Mouse (Mus musculus): ENCODE measurements around the gene Sigmar1. TPM values are rescaled to one million over a fixed set of nuclear protein-coding genes. Genes with fewer than 3 reads are reported as not detected.
"Not testable (repeated sequence)": the region's sequence is repeated elsewhere in the genome, so short reads cannot be mapped to it uniquely, and the experiment has no call there.

Gene Sigmar1
- polyA plus RNA-seq, 1 experiment from 2014 or later, result 87.4 TPM

DNA sequence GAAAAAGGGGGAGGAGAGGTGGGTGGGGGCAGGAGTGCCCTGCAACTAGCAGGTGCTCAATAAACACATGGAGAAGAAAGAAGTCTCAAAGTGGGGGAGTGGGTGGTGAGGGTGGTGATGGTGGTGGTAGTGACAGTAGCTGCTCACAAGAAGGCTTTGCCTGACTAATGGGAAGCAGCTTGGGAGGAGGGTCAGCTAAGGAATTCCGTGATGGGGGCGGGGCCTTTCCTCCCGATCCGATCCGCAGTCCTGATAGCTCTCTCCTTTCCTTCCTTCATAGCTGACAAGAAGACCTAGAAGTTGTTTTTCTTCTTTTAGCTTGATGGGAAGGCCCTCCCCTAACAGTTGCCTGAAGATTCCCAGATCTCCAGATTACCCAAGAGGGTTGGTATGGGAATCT is 51.3 kb downstream of the Sigmar1 start:
- ATAC-seq (replicated peaks; ENCODE audit: low FRiP score), result no peak
- 3% methylated on average over 5 of the region's 5 CpGs for WGBS
- Histone ChIP-seq H3K4me1 (peaks cover 26% of the 10 kb centered on the region), H3K27me3 (peaks cover 22% of the 10 kb centered on the region), H3K4me2 (no peak overlapping the region; the same call in 1 of the 2 replicates), H3K9me3 (replicated peaks) (no peaks in the 10 kb centered on the region), H3K4me3 (replicated peaks) (no peak overlapping the region), H3K27ac (no peak overlapping the region), H3K9ac (no peak overlapping the region), H3K36me3 (no peaks in the 10 kb centered on the region)

DNA sequence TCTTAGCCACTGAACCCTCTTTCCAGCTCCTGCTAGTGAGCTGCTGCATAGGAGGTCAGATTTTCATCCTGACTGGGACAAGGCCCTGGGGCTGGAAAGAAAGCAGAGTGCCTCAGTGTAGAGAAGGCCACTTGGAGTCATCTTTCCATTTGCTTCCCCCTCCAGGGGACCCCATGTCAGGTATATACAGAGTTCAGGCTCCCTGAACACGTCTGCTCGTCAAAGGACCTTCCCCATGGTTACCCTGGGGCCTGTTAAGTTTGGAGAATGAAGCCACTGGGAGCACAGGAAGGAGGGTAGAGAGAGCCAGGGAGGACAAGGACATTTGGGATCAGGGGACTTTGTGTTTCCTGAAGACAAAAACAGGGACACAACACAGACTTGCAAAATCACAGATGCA is 53.7 kb downstream of the Sigmar1 start:
- H3K27ac ChIP-seq; H3K4me3 ChIP-seq (replicated peaks); H3K9me3 ChIP-seq (replicated peaks); ATAC-seq (replicated peaks; ENCODE audit: low FRiP score); H3K36me3 ChIP-seq; H3K9ac ChIP-seq; H3K4me2 ChIP-seq: not testable (repeated sequence)
- peaks cover 25% of the 10 kb centered on the region for H3K27me3 ChIP-seq
- 78% methylated on average over 2 of the region's 2 CpGs for WGBS
- peaks cover 18% of the 10 kb centered on the region for H3K4me1 ChIP-seq

DNA sequence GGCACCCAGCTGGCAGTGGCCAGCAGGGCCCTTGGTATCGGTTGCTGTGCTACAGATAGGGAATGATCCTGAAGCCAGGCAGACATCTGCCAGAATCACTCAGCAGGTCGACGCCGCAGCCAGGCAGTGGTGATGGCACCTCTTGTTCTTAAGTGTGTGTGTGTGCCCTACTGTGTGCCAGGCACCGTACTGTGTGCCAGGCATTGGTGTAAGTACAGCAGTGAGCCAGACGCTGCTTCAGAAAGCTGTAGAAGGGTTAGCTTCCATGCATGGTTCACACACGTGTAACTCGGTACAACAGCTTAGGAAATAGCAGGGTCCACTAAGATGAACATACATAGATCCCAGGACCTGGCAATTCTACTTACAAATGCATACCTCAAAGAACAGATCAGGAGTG is 55.7 kb downstream of the Sigmar1 start:
- ATAC-seq (replicated peaks; ENCODE audit: low FRiP score); H3K27ac ChIP-seq; H3K4me1 ChIP-seq; H3K4me2 ChIP-seq; H3K4me3 ChIP-seq (replicated peaks); H3K9me3 ChIP-seq (replicated peaks); H3K9ac ChIP-seq; H3K36me3 ChIP-seq: not testable (repeated sequence)
- 83% methylated on average over 3 of the region's 8 CpGs for WGBS
- peaks cover 13% of the 10 kb centered on the region for H3K27me3 ChIP-seq

DNA sequence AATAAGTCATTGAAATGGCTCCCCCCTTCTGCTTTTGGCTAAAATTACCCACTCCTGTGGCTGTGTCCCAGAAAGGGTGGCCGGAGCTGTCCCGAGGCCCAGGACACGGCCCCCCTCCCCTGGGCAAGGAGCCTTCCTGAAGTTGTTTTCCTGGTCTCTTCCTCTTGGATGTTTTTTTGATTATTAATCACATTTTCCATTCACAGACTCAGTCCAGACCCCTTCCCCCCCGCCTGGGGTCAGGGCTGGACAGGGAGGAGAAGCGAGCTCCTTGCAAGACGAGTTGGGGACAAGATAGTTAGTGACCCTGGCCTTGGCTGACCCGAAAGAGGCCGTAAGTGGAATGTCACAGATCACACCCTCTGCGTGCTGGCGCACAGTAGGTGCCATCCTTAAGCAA is 56.2 kb downstream of the Sigmar1 start, which contains the start of gene Il11ra1:
Gene Il11ra1, plus strand, starts transcription at position 207 of the 400 bp plus-strand sequence.
- not testable (repeated sequence) for ATAC-seq (replicated peaks; ENCODE audit: low FRiP score); H3K27me3 ChIP-seq; H3K9ac ChIP-seq; H3K27ac ChIP-seq; H3K9me3 ChIP-seq (replicated peaks); H3K4me3 ChIP-seq (replicated peaks); H3K4me1 ChIP-seq; H3K36me3 ChIP-seq
- 69% methylated on average over 9 of the region's 10 CpGs for WGBS
- peak within 1 kb of the TSS; percentile 41 for H3K4me2 ChIP-seq

DNA sequence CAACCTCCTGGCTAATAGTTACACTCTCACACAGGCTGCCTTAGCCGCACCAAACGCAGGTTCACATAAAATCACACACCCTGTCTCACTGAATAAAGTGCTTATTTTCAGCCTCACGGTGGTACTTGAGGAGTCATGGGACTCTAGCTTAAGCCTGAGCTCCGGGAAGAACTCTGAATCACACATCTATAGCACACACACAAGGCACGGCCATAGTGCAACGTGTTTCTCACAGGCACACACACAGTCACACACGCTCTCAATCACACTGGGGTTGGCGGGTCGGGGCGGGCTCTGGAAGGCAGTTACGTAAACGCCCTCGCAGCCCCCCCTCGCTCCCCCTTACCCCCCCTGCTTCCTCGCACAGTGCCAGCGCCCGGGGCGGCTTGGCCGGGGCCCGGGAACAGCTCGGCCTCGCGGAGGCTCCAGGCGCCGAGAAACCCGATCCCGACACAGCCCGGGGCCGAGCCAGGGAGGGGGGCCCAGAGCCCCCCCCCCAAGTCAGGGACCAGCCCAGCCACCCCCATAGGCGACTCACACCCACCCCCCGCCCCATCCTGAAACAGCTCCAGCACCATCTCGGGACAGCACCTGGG is 57.4 kb downstream of the Sigmar1 start:
- WGBS, result 4% methylated on average over 26 of the region's 32 CpGs
- H3K9me3 ChIP-seq (replicated peaks); H3K27me3 ChIP-seq; H3K4me1 ChIP-seq; H3K4me3 ChIP-seq (replicated peaks); ATAC-seq (replicated peaks; ENCODE audit: low FRiP score); H3K9ac ChIP-seq; H3K27ac ChIP-seq; H3K36me3 ChIP-seq: not testable (repeated sequence)
- peak overlapping the region; percentile 41 for H3K4me2 ChIP-seq

DNA sequence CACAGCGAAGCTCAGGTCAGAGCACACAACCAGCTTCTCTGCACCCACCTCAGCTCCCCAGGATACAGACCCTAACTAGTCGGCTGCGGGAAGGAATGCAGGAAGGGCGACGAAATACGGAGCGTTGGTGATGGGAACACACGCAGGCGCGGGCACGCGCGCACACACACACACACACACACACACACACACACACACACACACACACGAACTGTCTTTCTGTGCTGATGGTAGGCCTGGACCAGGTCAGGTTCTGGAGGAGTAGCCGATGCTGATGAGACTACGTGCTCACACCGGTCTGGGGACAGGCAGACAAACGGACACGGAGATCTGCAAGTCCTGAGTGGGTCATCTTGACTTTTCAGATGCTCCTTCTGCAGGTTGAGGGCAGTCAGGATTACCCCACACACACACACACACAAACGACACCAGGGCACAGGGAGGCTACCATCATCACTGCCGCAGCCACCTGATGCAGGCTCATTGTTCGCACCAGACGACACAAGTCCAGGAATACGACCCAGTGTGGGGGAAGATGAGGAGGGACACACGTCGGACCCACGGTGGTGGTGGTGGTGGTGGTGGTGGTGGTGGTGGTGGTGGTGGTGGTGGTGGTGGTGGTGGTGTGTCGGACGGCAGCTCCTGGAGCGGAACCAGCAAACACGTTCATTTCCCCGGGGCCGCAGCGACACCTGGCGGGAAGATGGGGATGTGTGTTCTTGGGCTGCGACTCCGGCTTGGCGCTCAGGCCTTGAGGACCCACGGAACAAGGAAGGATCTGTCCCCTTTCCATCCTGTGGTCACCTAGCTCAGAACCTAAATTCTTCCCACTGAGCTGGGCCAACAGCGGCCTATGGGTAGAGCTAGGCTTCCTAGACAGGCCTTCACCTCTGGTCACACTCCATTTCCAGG is 58.8 kb downstream of the Sigmar1 start, which contains the start of gene Cntfr:
Gene Cntfr, minus strand, starts transcription at position 160 of the 912 bp plus-strand sequence.
- H3K27me3 ChIP-seq; H3K36me3 ChIP-seq; H3K9ac ChIP-seq; H3K27ac ChIP-seq; H3K4me1 ChIP-seq; ATAC-seq (replicated peaks; ENCODE audit: low FRiP score); H3K9me3 ChIP-seq (replicated peaks): not testable (repeated sequence)
- Histone ChIP-seq H3K4me3 (replicated peaks) (0 out of 2 replicates have a peak within 1 kb of the TSS, but pooled peaks have one; percentile 23), H3K4me2 (peak within 1 kb of the TSS; percentile 52)
- WGBS, result 16% methylated on average over 33 of the region's 40 CpGs

DNA sequence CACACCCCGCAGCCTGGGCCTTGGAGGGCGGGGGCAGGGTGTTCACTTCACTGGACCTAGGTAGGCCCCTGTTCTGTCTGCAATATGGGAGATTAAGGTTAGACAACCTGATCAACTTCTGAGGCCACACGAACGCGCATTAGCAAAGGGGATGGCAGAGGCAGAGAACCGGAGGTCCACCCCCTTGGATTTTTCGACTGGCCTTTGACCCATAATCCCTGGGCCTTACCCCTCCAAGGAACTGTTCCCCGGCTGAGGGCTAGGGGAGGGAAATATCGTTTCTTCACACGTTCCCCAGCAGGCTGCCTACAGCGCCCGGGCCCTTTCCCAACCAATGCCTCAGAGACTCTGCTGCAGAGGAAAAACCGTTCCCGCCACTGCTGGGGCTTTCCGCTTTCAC is 59.5 kb downstream of the Sigmar1 start:
- not testable (repeated sequence) for H3K36me3 ChIP-seq

DNA sequence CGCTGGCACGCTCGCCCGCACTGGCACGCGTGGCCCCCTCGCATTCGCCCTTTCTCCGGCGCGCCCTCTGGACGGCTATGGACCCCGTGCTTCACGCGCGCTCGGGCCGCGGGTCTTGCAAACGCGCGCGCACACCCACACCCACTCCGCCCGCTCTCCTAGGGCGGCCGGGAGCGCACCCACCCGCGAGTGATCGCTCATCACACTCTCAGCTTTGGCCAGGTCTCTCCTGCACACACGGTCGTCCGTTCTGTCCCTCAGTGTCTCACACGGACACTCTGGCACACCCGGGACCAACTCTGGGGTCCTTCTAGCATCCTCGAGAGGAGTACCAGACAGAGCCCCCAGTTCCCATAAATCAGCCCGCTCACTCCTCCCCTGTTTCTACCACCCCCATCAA is 60.2 kb downstream of the Sigmar1 start:
- H3K9me3 ChIP-seq (replicated peaks); H3K9ac ChIP-seq; H3K27ac ChIP-seq; H3K27me3 ChIP-seq; H3K4me1 ChIP-seq; ATAC-seq (replicated peaks; ENCODE audit: low FRiP score); H3K36me3 ChIP-seq: not testable (repeated sequence)
- WGBS, result 4% methylated on average over 13 of the region's 38 CpGs
- Histone ChIP-seq H3K4me2 (peak overlapping the region; percentile 52), H3K4me3 (replicated peaks) (peak overlapping the region; percentile 23; the same call in 1 of the 2 replicates)

More for the DNA sequence above, 59.5 kb downstream of the Sigmar1 start:
- H3K9me3 ChIP-seq (replicated peaks); H3K27me3 ChIP-seq; H3K27ac ChIP-seq; ATAC-seq (replicated peaks; ENCODE audit: low FRiP score); H3K4me2 ChIP-seq; H3K4me1 ChIP-seq; H3K4me3 ChIP-seq (replicated peaks); H3K9ac ChIP-seq: not testable (repeated sequence)
- 20% methylated on average over 15 of the region's 15 CpGs for WGBS

DNA sequence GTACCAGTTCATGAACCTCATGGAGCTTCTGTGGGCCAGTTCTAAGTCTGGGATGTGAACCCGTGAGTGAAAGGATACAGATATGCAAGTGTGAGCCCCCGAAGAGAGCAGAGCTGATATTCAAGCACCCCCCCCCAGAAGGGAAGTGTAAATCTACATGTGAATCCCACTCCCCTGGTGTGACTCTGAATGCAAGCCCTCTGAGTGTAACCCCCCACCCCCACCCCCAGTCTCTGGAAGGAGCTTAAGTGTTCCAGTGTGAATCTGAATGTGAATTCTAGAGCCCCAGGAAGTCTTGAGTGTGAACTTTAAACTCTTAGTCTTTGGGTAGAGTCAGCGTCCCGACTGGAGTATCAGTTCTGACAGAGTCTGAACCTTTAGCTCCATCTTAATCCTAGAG is 62.4 kb downstream of the Sigmar1 start:
- H3K4me1 ChIP-seq; H3K9me3 ChIP-seq (replicated peaks); H3K27me3 ChIP-seq; ATAC-seq (replicated peaks; ENCODE audit: low FRiP score); H3K4me3 ChIP-seq (replicated peaks); H3K9ac ChIP-seq; H3K27ac ChIP-seq; H3K36me3 ChIP-seq: not testable (repeated sequence)
- 11% methylated on average over 4 of the region's 4 CpGs for WGBS
- H3K4me2 ChIP-seq, result peak overlapping the region; percentile 27

DNA sequence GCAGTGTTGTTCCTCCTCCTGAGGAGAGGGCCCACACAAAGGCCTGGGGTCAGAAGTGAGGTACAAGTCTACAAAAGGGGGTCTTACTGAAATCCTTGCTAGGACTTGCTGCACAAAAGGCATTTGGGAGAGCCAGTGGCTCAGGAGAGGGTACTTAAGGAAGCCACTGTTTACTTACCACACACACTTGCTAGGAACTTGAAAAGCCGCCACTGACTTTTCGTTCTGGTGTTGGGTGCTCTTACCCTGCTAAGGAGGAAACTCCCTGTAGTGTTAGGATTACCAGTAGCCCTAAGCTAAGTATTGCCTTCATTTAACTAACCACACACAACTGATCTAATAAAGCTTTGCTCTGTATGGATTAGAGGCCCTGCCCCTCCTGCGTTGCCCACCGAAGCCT is 65.9 kb downstream of the Sigmar1 start:
- not testable (repeated sequence) for H3K4me2 ChIP-seq; H3K27me3 ChIP-seq; H3K36me3 ChIP-seq; H3K9me3 ChIP-seq (replicated peaks); H3K4me1 ChIP-seq; ATAC-seq (replicated peaks; ENCODE audit: low FRiP score); H3K27ac ChIP-seq; H3K4me3 ChIP-seq (replicated peaks); H3K9ac ChIP-seq
- no CpG with 5 or more reads among the region's 4 CpGs for WGBS

DNA sequence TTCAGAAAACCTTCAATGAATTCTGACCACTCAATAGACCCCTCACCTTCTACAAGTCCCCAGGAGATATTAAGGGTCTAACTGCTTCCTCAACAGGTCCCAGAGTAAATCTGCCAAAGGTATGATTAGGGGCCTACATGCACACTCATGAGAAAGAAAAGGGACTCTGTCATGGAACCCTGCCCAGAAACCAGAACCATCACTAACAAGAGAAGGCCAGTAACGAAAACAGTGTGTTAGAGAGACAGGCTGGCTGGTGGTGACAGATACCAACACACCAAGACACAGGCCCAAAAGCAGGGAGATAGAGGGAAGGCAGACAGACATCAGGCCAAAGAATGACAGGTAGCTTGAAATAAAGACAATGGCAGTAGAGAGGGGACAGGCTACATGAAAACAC is 67.4 kb downstream of the Sigmar1 start:
- not testable (repeated sequence) for H3K27me3 ChIP-seq; H3K9me3 ChIP-seq (replicated peaks); H3K9ac ChIP-seq; H3K4me3 ChIP-seq (replicated peaks); H3K36me3 ChIP-seq; H3K4me2 ChIP-seq; H3K27ac ChIP-seq; ATAC-seq (replicated peaks; ENCODE audit: low FRiP score)
- H3K4me1 ChIP-seq, result peaks cover 17% of the 10 kb centered on the region
- 64% methylated on average over 1 of the region's 1 CpGs for WGBS

Measured in kidney, embryonic 15.5 days (tissue).